Mouse (Mus musculus) 3134 (cell line): ENCODE data around the gene Parg.

ENCODE experiments used
- DNase-seq: peaks from one replicate; pipeline ENCODE4 v3.0.0-alpha.2; 2011; ENCODE audit warnings: low spot score; ENCODE audit not compliant: insufficient read length; ENCODE audit errors: extremely low read depth

Gene Parg

DNA sequence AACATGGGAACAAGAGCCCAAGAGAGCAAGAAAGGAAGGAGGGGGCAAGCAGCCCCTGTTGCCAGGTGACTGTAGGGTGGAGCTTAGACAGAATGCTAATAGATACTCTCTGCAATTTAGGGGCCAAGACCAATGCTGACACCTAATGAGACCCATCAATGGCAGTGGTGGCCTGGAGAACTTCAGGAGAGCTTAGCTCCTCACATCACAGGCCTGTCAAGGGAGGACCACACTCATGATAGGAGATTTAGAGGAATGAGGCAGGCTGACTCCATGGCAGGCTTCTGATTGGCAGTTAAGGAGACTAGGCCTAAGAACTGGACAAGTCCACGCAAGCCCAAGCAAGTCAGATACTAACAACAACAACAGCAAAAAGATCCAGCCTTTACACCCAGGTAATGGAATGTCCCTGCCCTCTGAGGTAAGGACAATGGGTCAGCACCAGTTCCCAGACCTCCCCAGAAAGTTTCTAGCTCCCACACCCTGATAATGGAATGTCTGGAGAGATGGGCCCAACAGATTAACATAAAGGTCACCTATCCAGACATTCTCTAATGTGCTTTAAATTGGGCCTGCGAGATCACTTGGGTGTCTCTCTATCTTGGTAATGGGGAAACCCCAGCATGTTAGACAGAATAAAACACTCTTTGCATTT lies 109.8 kb downstream of the Parg start:
- no peak for DNase-seq

GRCm38 (mm10) chr14:32317822-32318221 lies 116.1 kb downstream of the Parg start:
- DNase-seq = peak; percentile 59

DNA sequence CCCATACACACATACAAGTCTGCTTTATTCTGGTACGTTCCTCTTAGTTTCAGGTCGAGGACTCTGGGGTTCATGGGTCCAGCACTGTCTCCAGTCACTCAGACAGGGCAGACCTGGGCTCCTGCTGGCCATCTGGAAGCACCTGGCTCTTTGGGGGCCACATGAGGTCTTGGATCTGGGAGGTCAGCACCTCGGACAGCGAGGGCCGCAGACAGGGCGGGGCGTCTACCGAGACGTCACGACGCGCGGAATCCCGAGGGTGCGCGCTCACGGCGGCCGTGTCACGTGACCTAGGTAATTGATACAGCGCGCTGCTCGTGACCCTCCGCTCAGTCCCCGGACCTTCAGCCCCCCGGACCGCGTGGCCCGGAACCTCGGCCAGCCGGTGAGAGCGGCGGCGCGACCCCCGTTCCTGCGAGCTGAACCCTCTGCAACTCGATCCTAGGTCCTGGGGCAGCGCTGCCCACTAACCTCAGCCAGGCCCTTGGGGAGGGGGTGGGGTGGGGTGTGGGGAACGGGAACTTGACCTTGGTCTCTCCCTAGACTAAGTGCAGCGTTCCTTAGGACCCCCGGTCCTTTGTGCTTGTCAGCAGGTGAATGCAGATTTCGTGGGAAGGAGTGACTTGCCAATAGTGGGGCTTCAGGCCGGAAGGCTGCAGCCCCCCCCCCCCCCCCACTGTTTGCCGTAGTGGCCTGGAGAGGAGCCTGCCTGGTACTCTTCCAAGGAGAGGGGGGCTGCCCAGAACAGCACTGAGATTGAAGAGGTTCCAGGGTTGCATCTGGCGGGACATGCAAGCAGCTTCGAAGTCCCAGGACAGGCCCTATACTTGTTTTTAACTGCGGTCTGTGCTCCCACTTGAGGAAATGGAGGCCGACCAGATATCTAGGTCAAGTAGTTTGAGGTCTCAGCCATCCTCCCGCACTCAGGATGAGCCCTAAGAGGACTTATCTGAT lies 120.3 kb downstream of the Parg start, which contains the start of gene Ogdhl:
TSS of gene Ogdhl (plus strand) at position 288 of the 954 bp plus-strand sequence.
- no peak for DNase-seq

DNA sequence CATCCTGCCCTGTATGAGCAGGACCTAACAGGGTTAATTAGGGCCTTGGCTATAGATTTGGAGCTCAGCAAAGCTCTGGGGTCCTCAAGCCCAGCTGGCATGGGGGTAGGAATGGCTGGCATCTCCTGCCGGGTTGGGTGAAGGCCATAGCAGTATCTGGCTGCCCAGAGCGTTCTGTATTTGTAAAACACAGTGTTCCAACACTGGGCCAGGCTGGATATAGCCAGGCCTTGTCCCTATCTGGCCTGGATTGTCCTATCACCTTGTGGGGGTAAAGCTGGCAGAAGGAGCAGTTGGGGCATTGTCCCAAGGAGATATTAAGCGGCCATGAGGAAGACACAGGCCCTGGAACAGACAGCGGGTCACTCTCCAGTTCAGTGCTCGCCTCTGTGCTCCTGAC lies 121.5 kb downstream of the Parg start:
- no peak for DNase-seq

GRCm38 (mm10) chr14:32327366-32327765 lies 125.6 kb downstream of the Parg start:
- DNase-seq = no peak

GRCm38 (mm10) chr14:32332515-32333445 lies 131.0 kb downstream of the Parg start:
- DNase-seq = no peak

DNA sequence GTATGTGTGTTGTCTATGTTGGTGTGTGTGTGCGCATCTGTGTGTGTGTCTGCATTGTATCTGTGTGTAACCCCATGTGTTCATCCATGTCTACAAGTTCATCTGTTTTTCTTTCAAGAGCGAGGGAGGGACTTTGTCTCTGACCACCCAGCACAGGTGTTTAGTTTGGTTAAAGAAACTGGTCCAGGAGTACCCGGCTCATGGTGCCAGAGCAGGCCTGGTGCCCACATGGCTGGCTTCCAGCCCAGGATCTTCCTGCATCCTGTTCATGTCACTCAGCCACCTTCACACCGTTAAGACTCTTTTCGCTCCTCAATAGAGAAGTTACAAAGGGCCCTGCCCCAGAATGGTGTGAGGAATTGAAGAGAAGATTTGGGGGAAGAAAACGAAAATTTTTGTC lies 134.3 kb downstream of the Parg start:
- DNase-seq = no peak

DNA sequence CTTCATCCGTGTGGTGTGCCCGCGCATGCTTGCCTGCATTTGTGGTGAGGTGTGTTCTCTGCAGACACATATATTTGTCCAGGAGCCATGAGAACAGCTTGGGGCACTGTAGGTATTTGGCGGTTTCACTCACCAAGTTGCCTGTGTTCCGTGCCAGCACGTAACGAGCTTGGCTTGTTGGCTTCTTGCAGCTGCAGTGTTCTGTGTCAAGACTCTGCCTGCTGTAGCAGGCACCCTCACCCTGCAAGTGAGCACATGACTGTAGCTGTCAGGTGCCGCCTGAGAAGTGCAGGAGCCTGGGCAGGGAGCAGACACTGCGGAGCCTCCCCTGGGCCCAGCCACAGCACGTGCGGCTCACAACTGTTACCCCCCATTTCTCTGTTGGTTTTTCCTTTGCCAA lies 134.8 kb downstream of the Parg start:
- DNase-seq = no peak

GRCm38 (mm10) chr14:32341823-32342222 lies 140.1 kb downstream of the Parg start:
- no peak for DNase-seq

- no peak for DNase-seq
These were observed 142.4 kb downstream of the Parg start for GRCm38 (mm10) chr14:32344176-32344575.

DNA sequence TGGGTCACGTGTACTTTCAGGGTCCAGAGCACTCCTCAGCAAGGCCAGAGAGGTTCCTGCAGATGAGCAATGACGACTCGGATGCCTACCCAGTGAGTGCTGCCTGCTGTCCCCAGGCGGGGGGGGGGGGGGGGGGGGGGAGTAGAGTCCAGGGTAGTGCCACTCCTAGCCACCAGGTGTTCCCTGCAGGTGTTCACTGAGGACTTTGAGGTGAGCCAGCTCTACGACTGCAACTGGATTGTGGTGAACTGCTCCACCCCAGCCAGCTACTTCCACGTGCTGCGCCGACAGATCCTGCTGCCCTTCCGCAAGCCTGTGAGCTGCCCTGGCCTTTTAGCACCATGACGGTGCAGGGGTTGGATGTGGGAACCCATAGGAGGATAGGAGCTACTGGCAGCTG lies 142.9 kb downstream of the Parg start:
- no peak for DNase-seq
